Mouse (Mus musculus) granulocyte monocyte progenitor cell, adult 5-6 weeks (primary cell): ENCODE data around the gene Smim6. TPM values are rescaled to one million over a fixed set of nuclear protein-coding genes. Genes with fewer than 3 reads are reported as not detected.

Source experiments
- ATAC-seq: replicated peaks from 2 replicates; pipeline ENCODE4 v1.8.0; 2016; ENCODE audit warnings: mild to moderate bottlenecking, moderate TSS enrichment, inconsistent platforms; ENCODE audit not compliant: poor library complexity, severe bottlenecking
- total RNA-seq, 2 experiments: library from RNA; stranded (forward) in 1 of 2; stranded (reverse) in 1 of 2; fragments of 200-712, 200-1000 nt in 1 of 2; fragments of >200 nt in 1 of 2; fragmentation: Nextera tagmentation in 1 of 2; gene quantifications; 2 replicates each; pipeline ENCODE4 v1.2.3; 2014 to 2017

Gene Smim6
- total RNA-seq, 2 experiments from 2014 or later: 2.3 TPM; not detected in 1

DNA sequence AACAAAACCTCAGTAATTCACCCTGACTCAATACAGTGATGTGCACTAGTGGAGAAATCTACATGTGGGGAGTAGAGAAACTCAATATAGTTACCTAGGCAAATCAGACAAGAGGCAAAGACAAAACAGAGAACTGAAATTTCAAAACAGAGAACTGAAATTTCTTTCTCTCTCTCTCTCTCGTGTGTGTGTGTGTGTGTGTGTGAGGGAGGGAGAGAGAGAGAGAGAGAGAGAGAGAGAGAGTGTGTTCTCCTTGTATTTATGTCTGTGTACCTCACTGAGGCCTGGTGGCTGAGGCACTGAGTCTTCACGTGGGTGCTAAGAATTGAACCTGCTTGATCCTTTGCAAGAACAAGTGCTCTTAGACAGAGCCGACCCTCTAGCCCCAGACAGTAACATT, 18.0 kb downstream of the Smim6 start:
- peak; percentile 25; the same call in 1 of the 2 replicates for ATAC-seq

GRCm38 (mm10) chr11:115931235-115931634, 19.4 kb downstream of the Smim6 start:
- ATAC-seq: no peak

DNA sequence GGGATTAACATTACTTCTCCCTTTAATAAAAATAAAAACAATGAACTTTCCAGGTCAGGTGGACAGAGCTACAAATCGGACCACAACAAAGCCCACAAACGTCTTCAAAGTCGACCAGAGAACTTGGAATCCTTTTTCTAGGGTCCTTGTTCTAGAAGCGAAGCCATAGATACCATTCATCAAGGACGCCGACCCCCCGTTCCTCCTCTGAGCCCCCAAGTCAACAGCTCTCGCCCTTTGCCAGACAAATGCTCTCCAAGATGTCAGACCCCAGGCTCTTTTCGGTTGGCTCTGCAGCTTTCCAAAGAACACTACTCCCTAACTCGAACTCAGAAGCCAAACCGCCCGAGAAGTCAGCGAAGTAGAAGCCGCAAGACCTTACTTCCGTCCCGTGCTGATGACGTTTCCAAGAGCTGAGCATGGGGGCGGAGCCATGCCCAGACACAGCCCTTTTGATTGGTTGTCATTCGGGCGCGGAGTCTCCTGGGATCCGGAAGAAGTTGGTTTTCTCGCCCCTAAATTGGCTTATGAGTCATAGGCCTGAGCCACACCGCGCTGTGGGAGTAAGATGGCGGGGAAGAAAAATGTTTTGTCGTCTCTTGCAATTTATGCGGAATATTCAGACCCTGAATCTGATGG, 21.4 kb downstream of the Smim6 start, which contains the start of the genes Sap30bp and Recql5:
Gene Sap30bp (plus strand): TSS at position 175 of the 639 bp plus-strand sequence.
Gene Recql5 (minus strand): TSS at position 370 of the 639 bp plus-strand sequence.
- peak; percentile 96 for ATAC-seq

- ATAC-seq: no peak
Measured at GRCm38 (mm10) chr11:115933747-115934110, 21.9 kb downstream of the Smim6 start.

- peak; percentile 56 for ATAC-seq
Measured at GRCm38 (mm10) chr11:115939690-115940329, 28.0 kb downstream of the Smim6 start.

- ATAC-seq: no peak
Measured at GRCm38 (mm10) chr11:115941980-115942379, 30.2 kb downstream of the Smim6 start.

- no peak for ATAC-seq
Measured at GRCm38 (mm10) chr11:115945247-115945646, 33.4 kb downstream of the Smim6 start.

- ATAC-seq: no peak
Measured at GRCm38 (mm10) chr11:115946221-115946828, 34.5 kb downstream of the Smim6 start.

GRCm38 (mm10) chr11:115948316-115948715, 36.5 kb downstream of the Smim6 start:
- ATAC-seq: no peak

GRCm38 (mm10) chr11:115950719-115951118, 38.9 kb downstream of the Smim6 start:
- no peak for ATAC-seq

DNA sequence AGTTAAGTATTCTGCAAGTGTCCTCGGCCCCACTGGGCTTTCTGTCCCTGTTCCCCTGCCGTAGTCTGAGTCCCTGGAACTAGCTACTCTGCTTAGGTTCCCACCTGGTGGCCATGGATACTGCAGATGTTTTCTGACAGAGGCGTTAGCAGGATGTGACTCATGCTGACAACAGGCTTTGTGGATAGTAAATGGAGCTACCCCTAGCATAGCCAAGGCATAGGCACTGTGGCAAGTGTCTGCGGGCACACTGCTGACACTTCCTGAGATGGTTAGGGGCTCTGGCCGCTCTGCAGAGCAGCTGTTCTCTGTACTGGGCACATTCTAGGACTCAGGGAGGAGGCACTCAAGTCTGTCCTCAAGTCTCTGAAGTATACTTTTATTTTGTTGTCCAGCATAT, 42.9 kb downstream of the Smim6 start:
- ATAC-seq: no peak

DNA sequence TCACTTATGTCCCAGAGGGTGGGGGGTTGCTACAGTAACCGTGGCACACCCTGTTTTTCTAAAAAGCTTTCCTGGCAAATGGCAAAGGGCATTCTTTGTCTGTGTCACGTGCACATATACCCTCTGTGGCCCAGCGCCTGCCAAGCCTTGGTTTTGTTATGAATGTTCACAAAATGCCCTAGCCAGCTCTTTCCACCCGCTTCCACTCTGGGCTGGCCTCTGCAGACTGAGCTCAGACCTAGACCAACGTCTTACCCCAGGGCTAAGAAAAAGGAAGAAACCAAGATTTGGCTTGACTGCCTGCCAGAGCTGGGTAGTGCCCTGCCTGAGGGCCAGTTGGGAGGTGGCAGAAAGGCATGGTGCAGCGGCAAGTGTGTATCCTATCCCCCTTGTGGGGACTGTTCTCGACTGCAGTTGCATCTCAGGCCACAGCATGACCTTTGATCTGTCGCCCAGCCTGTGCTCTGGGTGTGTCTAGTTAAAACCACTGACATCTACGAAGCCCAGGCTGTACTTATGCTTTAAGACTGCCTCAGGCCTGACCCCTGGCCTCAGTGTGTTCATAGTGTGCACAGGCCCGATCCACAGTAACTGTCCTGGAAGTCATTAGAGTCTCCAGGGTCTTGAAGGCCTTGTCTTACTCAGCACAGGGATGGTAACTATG, 43.5 kb downstream of the Smim6 start:
- no peak for ATAC-seq

- no peak for ATAC-seq
Measured at GRCm38 (mm10) chr11:115956453-115956852, 44.6 kb downstream of the Smim6 start.

DNA sequence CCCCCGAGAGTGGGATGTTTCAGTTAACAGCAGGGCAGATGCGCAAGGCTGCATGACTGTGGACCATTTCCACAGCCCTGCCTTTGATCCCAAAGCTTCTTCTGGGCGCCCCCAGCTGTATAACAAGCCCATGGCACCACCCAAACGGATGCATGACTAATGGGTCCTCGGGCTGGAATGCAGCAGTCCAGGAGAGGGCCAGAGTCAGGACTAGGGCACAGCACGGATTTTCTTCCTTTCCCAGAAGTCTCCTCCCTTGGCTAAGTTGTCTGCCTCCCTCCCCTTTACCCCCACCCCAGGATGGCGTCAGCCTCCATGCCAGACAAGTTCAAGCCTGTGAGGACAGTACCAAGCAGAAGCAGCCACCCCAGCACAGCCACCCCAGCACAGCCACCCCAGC, 46.2 kb downstream of the Smim6 start:
- ATAC-seq: no peak

- ATAC-seq: no peak
Measured at GRCm38 (mm10) chr11:115959018-115959417, 47.2 kb downstream of the Smim6 start.

GRCm38 (mm10) chr11:115962651-115963412, 51.0 kb downstream of the Smim6 start:
- ATAC-seq: no peak
